ENCODE assay signal across 10 mouse cellular contexts in the genomic region with DNA sequence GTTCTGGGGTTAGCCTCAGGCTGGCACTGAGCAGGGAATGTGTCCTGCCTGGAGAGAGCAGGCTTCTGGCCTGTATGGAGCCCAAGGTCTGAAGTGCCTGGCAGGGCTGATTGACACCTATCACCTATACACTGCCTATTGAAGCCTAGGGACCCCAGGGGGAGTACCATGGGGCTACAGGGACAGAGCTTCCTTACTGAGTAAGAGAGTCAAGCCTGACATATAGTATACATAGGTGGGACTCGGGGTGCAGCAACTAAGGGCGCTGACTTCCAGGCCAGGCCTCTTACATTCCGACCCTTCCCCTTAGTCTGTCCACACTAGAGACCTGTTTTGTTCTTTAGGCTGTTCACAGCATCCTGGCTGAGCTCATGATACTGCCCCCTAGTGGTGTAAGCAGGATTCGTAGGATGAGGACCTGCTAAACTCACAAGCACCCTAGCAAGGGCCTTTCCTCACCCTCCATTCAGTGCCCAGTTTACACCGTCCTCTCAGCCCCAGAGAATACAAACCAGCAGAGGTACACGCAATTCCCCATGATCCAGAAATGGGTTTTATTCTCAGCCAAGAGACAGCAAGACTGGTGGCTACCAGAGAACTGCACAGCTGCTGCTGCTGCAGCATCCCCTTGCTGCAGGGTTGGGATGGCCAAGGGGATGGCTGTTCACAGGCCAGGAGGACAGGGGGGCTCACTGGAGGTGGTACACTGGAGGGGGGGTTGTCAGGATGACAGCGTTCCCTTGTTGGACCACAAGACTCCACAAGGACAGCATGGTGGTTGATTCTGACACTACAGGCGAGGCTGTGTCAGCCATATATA. TPM values are rescaled to one million over a fixed set of nuclear protein-coding genes. Genes with fewer than 3 reads are reported as not detected.
A peak's percentile ranks its signal among the peaks of the same experiment; 100 is the strongest.
DNase-seq lines count a peak whose midpoint lies in the region; ATAC-seq and TF ChIP-seq lines count a peak whose summit lies in the region.
"Had no signal": no experiment of that assay in that cellular context is flagged by ENCODE, and none has a peak within 500 bp of the region (broad histone marks: within the 10 kb centered on the region; RNA-seq: fewer than 3 reads in every experiment).

No protein-coding gene starts in this region.

- no peak for TF ChIP-seq EP300 in heart, adult 2 months (IDR thresholded peaks at IDR 0.05; ENCODE audit: insufficient read depth, low read depth, low read length)

- H3ac ChIP-seq in C2C12 (ENCODE audit: control insufficient read depth, insufficient read length, low read depth), result no peak overlapping the region

- no peaks in the 10 kb centered on the region for H3K9me3 ChIP-seq in heart, embryonic 11.5 days (replicated peaks; ENCODE audit: control insufficient read depth, low read length)
- no peaks in the 10 kb centered on the region for H3K9me3 ChIP-seq in embryonic facial prominence, embryonic 10.5 days

- H3K79me2 ChIP-seq in heart, adult 2 months (replicated peaks; ENCODE audit: control insufficient read depth, insufficient read depth, low read length), result no peaks in the 10 kb centered on the region
- H3K79me2 ChIP-seq in C2C12 (ENCODE audit: control insufficient read depth, insufficient read depth), result no peaks in the 10 kb centered on the region

- peak; percentile 91 for TF ChIP-seq CTCF in heart, adult 2 months (IDR thresholded peaks at IDR 0.05)
- peak; percentile 60 for TF ChIP-seq CTCF in C2C12 (IDR thresholded peaks at IDR 0.05; ENCODE audit: control insufficient read depth, insufficient read depth, insufficient read length)

- intact Hi-C loops in heart, adult 2 months (cut with DNase I), result no loop called here

- H3K27me3 ChIP-seq in heart, adult 2 months (ENCODE audit: control insufficient read depth, insufficient read depth, low read length), result no peaks in the 10 kb centered on the region
- H3K27me3 ChIP-seq in heart, embryonic 11.5 days (ENCODE audit: control insufficient read depth, insufficient read depth, low read length), result peaks cover 10% of the 10 kb centered on the region
- no peaks in the 10 kb centered on the region for H3K27me3 ChIP-seq in C2C12 (ENCODE audit: control insufficient read depth, insufficient read depth, insufficient read length)
- peaks cover 22% of the 10 kb centered on the region for H3K27me3 ChIP-seq in embryonic facial prominence, embryonic 10.5 days (replicated peaks; ENCODE audit: low read depth, poor library complexity, severe bottlenecking)

- no peak overlapping the region for H3K4me2 ChIP-seq in heart, embryonic 11.5 days

- no peak overlapping the region for H3K4me3 ChIP-seq in heart, adult 2 months
- no peak overlapping the region for H3K4me3 ChIP-seq in heart, embryonic 11.5 days (ENCODE audit: low read depth, low read length)
- H3K4me3 ChIP-seq in C2C12 (ENCODE audit: insufficient read depth, poor library complexity, severe bottlenecking), result no peak overlapping the region
- peak overlapping the region; percentile 23; the same call in 1 of the 2 replicates for H3K4me3 ChIP-seq in embryonic facial prominence, embryonic 10.5 days
- H3K4me3 ChIP-seq: erythroblast, embryonic 14.5 days had no signal

- ATAC-seq in heart, embryonic 11.5 days (replicated peaks; ENCODE audit: insufficient number of reproducible peaks, low FRiP score, low TSS enrichment), result no peak

- no peaks in the 10 kb centered on the region for H3K79me3 ChIP-seq in C2C12 (ENCODE audit: low read depth)

- WGBS in heart, adult 2 months, result 59% methylated on average over 8 of the region's 8 CpGs
- WGBS in heart, embryonic 11.5 days (ENCODE audit: insufficient replicate concordance), result 53% methylated on average over 8 of the region's 8 CpGs
- WGBS in embryonic facial prominence, embryonic 10.5 days, result 49% methylated on average over 8 of the region's 8 CpGs

- H3K36me3 ChIP-seq in heart, adult 2 months (ENCODE audit: control insufficient read depth, insufficient read depth, low read length), result no peaks in the 10 kb centered on the region
- peaks cover 35% of the 10 kb centered on the region for H3K36me3 ChIP-seq in heart, embryonic 11.5 days (ENCODE audit: control insufficient read depth, insufficient read depth, low read length)
- peaks cover 55% of the 10 kb centered on the region for H3K36me3 ChIP-seq in C2C12 (ENCODE audit: control insufficient read depth, insufficient read depth)
- H3K36me3 ChIP-seq in embryonic facial prominence, embryonic 10.5 days (replicated peaks), result peaks cover 82% of the 10 kb centered on the region

- peaks cover 2% of the 10 kb centered on the region; the same call in 1 of the 2 replicates for H3K4me1 ChIP-seq in heart, adult 2 months (ENCODE audit: control insufficient read depth, insufficient read depth, low read length)
- peaks cover 10% of the 10 kb centered on the region for H3K4me1 ChIP-seq in heart, embryonic 11.5 days (ENCODE audit: control insufficient read depth, insufficient read depth, low read length)
- peaks cover 60% of the 10 kb centered on the region for H3K4me1 ChIP-seq in embryonic facial prominence, embryonic 10.5 days

- DNase-seq in heart, adult 2 months, result peak in 1 of 2 experiments; percentile 49
- peak; percentile 74 for DNase-seq in adrenal gland, postnatal 10 days
- DNase-seq in embryonic facial prominence, embryonic 10.5 days (ENCODE audit: low spot score), result peak; percentile 72
- DNase-seq in layer of hippocampus, postnatal 14 days (ENCODE audit: low spot score in 2 of 2), result peak; percentile 62 to 68
- DNase-seq in naive thymus-derived CD4-positive, alpha-beta T cell, adult 2 months (ENCODE audit: low read depth), result peak; percentile 77
- DNase-seq in ovary, postnatal 10 days (ENCODE audit: low spot score), result no peak

- no peak overlapping the region for H3K27ac ChIP-seq in heart, adult 2 months
- H3K27ac ChIP-seq in heart, embryonic 11.5 days (ENCODE audit: low read depth, low read length), result no peak overlapping the region
- no peak overlapping the region for H3K27ac ChIP-seq in embryonic facial prominence, embryonic 10.5 days (replicated peaks)
- H3K27ac ChIP-seq: macrophage had no signal

- H3K9ac ChIP-seq in heart, adult 2 months (ENCODE audit: low read depth, low read length), result no peak overlapping the region
- no peak overlapping the region for H3K9ac ChIP-seq in heart, embryonic 11.5 days (ENCODE audit: low read depth, low read length)

- no peak for TF ChIP-seq POLR2A in heart, adult 2 months (IDR thresholded peaks at IDR 0.05; ENCODE audit: insufficient read depth, low read depth, low read length)

TF ChIP-seq in C2C12, 6 proteins besides CTCF, POLR2A, EP300 and RAD21:
- TF ChIP-seq MYOD1 (IDR thresholded peaks at IDR 0.05; ENCODE audit: control insufficient read depth, insufficient read length, low read depth) (no peak), USF1 (IDR thresholded peaks at IDR 0.05; ENCODE audit: low read depth) (no peak), CEBPB (IDR thresholded peaks at IDR 0.05; ENCODE audit: low read depth) (no peak), MAX (IDR thresholded peaks at IDR 0.05) (no peak), FOSL1 (IDR thresholded peaks at IDR 0.05; ENCODE audit: insufficient read depth, low read length, poor library complexity, severe bottlenecking) (no peak), MYOG (IDR thresholded peaks at IDR 0.05; ENCODE audit: control insufficient read depth, extremely low read depth, insufficient read length) (no peak)

RNA-seq across cellular contexts. Expression of gene Swi5, which starts 20.3 kb away (rescaled TPM):
- total RNA-seq in heart, adult 2 months (2021), result 100 to 1,000 TPM; 205 to 233 TPM
- polyA plus RNA-seq in heart, adult 2 months (2012; rRNA removed), result 173 and 223 TPM in 2 replicates
- 125 and 339 TPM in 2 replicates for polyA plus RNA-seq in heart, embryonic 11.5 days (2014; fragmentation: Nextera tagmentation; extraction: Ambion mirVana)
- 387 TPM for polyA plus RNA-seq in C2C12 (2012; fragmentation: generic; extraction: Trizol)
- total RNA-seq in adrenal gland, postnatal 10 days (2021), result 100 to 1,000 TPM; 248 to 255 TPM
- polyA plus RNA-seq in embryonic facial prominence, embryonic 10.5 days (2016; fragmentation: Nextera tagmentation; extraction: Ambion mirVana), result 522 and 535 TPM in 2 replicates
- total RNA-seq in layer of hippocampus, postnatal 14 days (2021), result 100 to 1,000 TPM; 210 to 223 TPM

RNA-seq across cellular contexts. Expression of gene Golga2, which starts 21.0 kb away (rescaled TPM):
- total RNA-seq in heart, adult 2 months (2021), result 10 to 100 TPM; 69.8 to 79.9 TPM
- polyA plus RNA-seq in heart, adult 2 months (2012; rRNA removed), result 34.5 and 44.0 TPM in 2 replicates
- 20.5 and 26.8 TPM in 2 replicates for polyA plus RNA-seq in heart, embryonic 11.5 days (2014; fragmentation: Nextera tagmentation; extraction: Ambion mirVana)
- polyA plus RNA-seq in C2C12 (2012; fragmentation: generic; extraction: Trizol), result 36.3 TPM
- total RNA-seq in adrenal gland, postnatal 10 days (2021), result 10 to 100 TPM; 62.1 to 77.3 TPM
- 20.2 and 22.5 TPM in 2 replicates for polyA plus RNA-seq in embryonic facial prominence, embryonic 10.5 days (2016; fragmentation: Nextera tagmentation; extraction: Ambion mirVana)
- total RNA-seq in layer of hippocampus, postnatal 14 days (2021), result 10 to 100 TPM; 73.8 to 86.1 TPM

RNA-seq across cellular contexts. Expression of gene Ciz1, which starts 44.0 kb away (rescaled TPM):
- 10 to 100 TPM; 26.7 to 29.5 TPM for total RNA-seq in heart, adult 2 months (2021)
- 117 and 128 TPM in 2 replicates for polyA plus RNA-seq in heart, adult 2 months (2012; rRNA removed)
- polyA plus RNA-seq in heart, embryonic 11.5 days (2014; fragmentation: Nextera tagmentation; extraction: Ambion mirVana), result 32.1 and 35.8 TPM in 2 replicates
- polyA plus RNA-seq in C2C12 (2012; fragmentation: generic; extraction: Trizol), result 43.5 TPM
- 10 to 100 TPM; 49.0 to 63.5 TPM for total RNA-seq in adrenal gland, postnatal 10 days (2021)
- polyA plus RNA-seq in embryonic facial prominence, embryonic 10.5 days (2016; fragmentation: Nextera tagmentation; extraction: Ambion mirVana), result 65.8 and 66.4 TPM in 2 replicates
- total RNA-seq in layer of hippocampus, postnatal 14 days (2021), result 10 to 100 TPM; 67.3 to 69.5 TPM

RNA-seq across cellular contexts. Expression of gene Dnm1, which starts 45.0 kb away (rescaled TPM):
- 1 to 10 TPM; 4.0 to 5.5 TPM for total RNA-seq in heart, adult 2 months (2021)
- polyA plus RNA-seq in heart, adult 2 months (2012; rRNA removed), result 20.4 and 23.1 TPM in 2 replicates
- 10.1 and 11.6 TPM in 2 replicates for polyA plus RNA-seq in heart, embryonic 11.5 days (2014; fragmentation: Nextera tagmentation; extraction: Ambion mirVana)
- 27.7 TPM for polyA plus RNA-seq in C2C12 (2012; fragmentation: generic; extraction: Trizol)
- 10 to 100 TPM; 15.8 to 23.8 TPM for total RNA-seq in adrenal gland, postnatal 10 days (2021)
- polyA plus RNA-seq in embryonic facial prominence, embryonic 10.5 days (2016; fragmentation: Nextera tagmentation; extraction: Ambion mirVana), result 20.7 and 23.5 TPM in 2 replicates
- total RNA-seq in layer of hippocampus, postnatal 14 days (2021), result 1,000 to 10,000 TPM; 1,139 to 1,143 TPM

RNA-seq across cellular contexts. Expression of gene Uck1, which starts 48.2 kb away (rescaled TPM):
- 10 to 100 TPM; 22.5 to 22.8 TPM for total RNA-seq in heart, adult 2 months (2021)
- 41.7 and 43.1 TPM in 2 replicates for polyA plus RNA-seq in heart, adult 2 months (2012; rRNA removed)
- polyA plus RNA-seq in heart, embryonic 11.5 days (2014; fragmentation: Nextera tagmentation; extraction: Ambion mirVana), result 42.1 and 44.3 TPM in 2 replicates
- 47.7 TPM for polyA plus RNA-seq in C2C12 (2012; fragmentation: generic; extraction: Trizol)
- 100 to 1,000 TPM; 129 to 184 TPM for total RNA-seq in adrenal gland, postnatal 10 days (2021)
- 74.7 and 84.0 TPM in 2 replicates for polyA plus RNA-seq in embryonic facial prominence, embryonic 10.5 days (2016; fragmentation: Nextera tagmentation; extraction: Ambion mirVana)
- total RNA-seq in layer of hippocampus, postnatal 14 days (2021), result 10 to 100 TPM; 55.5 to 59.2 TPM
